ENCODE assay signal across 21 mouse cellular contexts in the genomic region with DNA sequence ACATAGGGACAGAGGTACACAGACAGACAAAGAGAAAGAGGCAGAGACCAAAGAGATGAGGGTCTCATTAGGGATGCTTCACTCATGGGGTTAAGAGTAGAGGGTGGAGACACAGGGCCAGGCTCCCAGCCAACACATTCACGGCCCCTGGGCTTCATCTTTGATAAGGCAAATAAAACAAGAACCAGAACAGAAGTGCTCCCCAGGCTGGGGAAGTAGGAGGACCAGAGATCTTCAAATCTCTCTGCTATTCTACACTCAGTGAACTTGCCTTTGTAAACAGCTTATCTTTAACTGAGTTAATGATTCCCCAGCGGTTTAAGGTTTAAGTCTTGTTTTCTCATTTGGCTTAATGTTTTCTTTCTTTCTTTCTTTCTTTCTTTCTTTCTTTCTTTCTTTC. TPM values are rescaled to one million over a fixed set of nuclear protein-coding genes. Genes with fewer than 3 reads are reported as not detected.
A peak's percentile ranks its signal among the peaks of the same experiment; 100 is the strongest.
DNase-seq lines count a peak whose midpoint lies in the region; ATAC-seq and TF ChIP-seq lines count a peak whose summit lies in the region.
"Had no signal": no experiment of that assay in that cellular context is flagged by ENCODE, and none has a peak within 500 bp of the region (broad histone marks: within the 10 kb centered on the region; RNA-seq: fewer than 3 reads in every experiment).

No protein-coding gene starts in this region.

- TF ChIP-seq EP300 in liver, postnatal 0 days (IDR thresholded peaks at IDR 0.05; ENCODE audit: low read depth), result no peak

- WGBS in liver, postnatal 0 days (ENCODE audit: insufficient replicate concordance), result 26% methylated on average over 2 of the region's 2 CpGs
- WGBS in intestine, embryonic 15.5 days, result 28% methylated on average over 2 of the region's 2 CpGs
- 29% methylated on average over 2 of the region's 2 CpGs for WGBS in stomach, embryonic 15.5 days

- H3K27ac ChIP-seq in liver, postnatal 0 days (ENCODE audit: low read depth), result no peak overlapping the region
- H3K27ac ChIP-seq in intestine, embryonic 15.5 days, result no peak overlapping the region
- no peak overlapping the region for H3K27ac ChIP-seq in stomach, embryonic 15.5 days
- H3K27ac ChIP-seq: liver, embryonic 15.5 days; midbrain, embryonic 12.5 days had no signal

- H3K4me3 ChIP-seq in liver, postnatal 0 days (ENCODE audit: low read depth, low read length), result no peak overlapping the region
- H3K4me3 ChIP-seq in intestine, embryonic 15.5 days (replicated peaks), result no peak overlapping the region
- H3K4me3 ChIP-seq in stomach, embryonic 15.5 days (replicated peaks), result no peak overlapping the region
- H3K4me3 ChIP-seq: liver, embryonic 15.5 days; midbrain, embryonic 12.5 days; myocyte had no signal

- no peak overlapping the region for H3K4me2 ChIP-seq in liver, postnatal 0 days (ENCODE audit: low read depth, low read length)
- no peak overlapping the region for H3K4me2 ChIP-seq in intestine, embryonic 15.5 days (replicated peaks)
- H3K4me2 ChIP-seq in stomach, embryonic 15.5 days, result no peak overlapping the region
- H3K4me2 ChIP-seq: liver, embryonic 15.5 days; midbrain, embryonic 12.5 days had no signal

- no peak for DNase-seq in liver, postnatal 0 days
- DNase-seq in liver, result no peak
- DNase-seq in kidney, adult 9 months, result peak; percentile 77
- no peak for DNase-seq in right cerebral cortex, adult 2 months (ENCODE audit: low spot score in 2 of 2)
- DNase-seq: cerebellum, postnatal 36 days; gastrocnemius, postnatal 36 days; left cerebral cortex, postnatal 4 days; lung, postnatal 4 days; retina, postnatal 1 day; thymus, postnatal 36 days had no signal

- peaks cover 8% of the 10 kb centered on the region for H3K4me1 ChIP-seq in liver, postnatal 0 days (ENCODE audit: insufficient read depth)
- H3K4me1 ChIP-seq in intestine, embryonic 15.5 days (replicated peaks), result no peaks in the 10 kb centered on the region
- H3K4me1 ChIP-seq in stomach, embryonic 15.5 days, result no peaks in the 10 kb centered on the region

- no peak for TF ChIP-seq CTCF in liver, postnatal 0 days (IDR thresholded peaks at IDR 0.05; ENCODE audit: low read depth)

- no peak overlapping the region for H3K9ac ChIP-seq in liver, postnatal 0 days (replicated peaks)
- H3K9ac ChIP-seq in intestine, embryonic 15.5 days, result no peak overlapping the region
- no peak overlapping the region for H3K9ac ChIP-seq in stomach, embryonic 15.5 days
- H3K9ac ChIP-seq: liver, embryonic 15.5 days; midbrain, embryonic 12.5 days had no signal

- H3K27me3 ChIP-seq in liver, postnatal 0 days (ENCODE audit: insufficient read depth, low read length), result no peaks in the 10 kb centered on the region
- H3K27me3 ChIP-seq in intestine, embryonic 15.5 days (replicated peaks), result no peaks in the 10 kb centered on the region
- no peaks in the 10 kb centered on the region for H3K27me3 ChIP-seq in stomach, embryonic 15.5 days (replicated peaks)
- H3K27me3 ChIP-seq: liver, embryonic 15.5 days had no signal

- H3K9me3 ChIP-seq in liver, postnatal 0 days (ENCODE audit: low read length), result no peaks in the 10 kb centered on the region
- no peaks in the 10 kb centered on the region for H3K9me3 ChIP-seq in intestine, embryonic 15.5 days
- H3K9me3 ChIP-seq in stomach, embryonic 15.5 days, result no peaks in the 10 kb centered on the region
- H3K9me3 ChIP-seq: G1E; liver, embryonic 15.5 days; midbrain, embryonic 12.5 days had no signal

- ATAC-seq in liver, postnatal 0 days, result peak; percentile 43; the same call in 1 of the 2 replicates
- peak; percentile 64; the same call in 1 of the 2 replicates for ATAC-seq in intestine, embryonic 15.5 days
- 0 out of 2 replicates have a peak, but pooled peaks have one; percentile 33 for ATAC-seq in stomach, embryonic 15.5 days (ENCODE audit: insufficient read depth, low FRiP score, low read depth)
- no peak for ATAC-seq in monocyte, adult 5-6 weeks (replicated peaks; ENCODE audit: insufficient number of reproducible peaks, low FRiP score, low TSS enrichment, poor library complexity, severe bottlenecking)
- ATAC-seq: inflammation-experienced regulatory T-cells, adult 6 months had no signal

- no peaks in the 10 kb centered on the region for H3K36me3 ChIP-seq in liver, postnatal 0 days (replicated peaks; ENCODE audit: insufficient read depth, low read length)
- H3K36me3 ChIP-seq in intestine, embryonic 15.5 days, result no peaks in the 10 kb centered on the region
- H3K36me3 ChIP-seq in stomach, embryonic 15.5 days, result no peaks in the 10 kb centered on the region
- H3K36me3 ChIP-seq: G1E; liver, embryonic 15.5 days; midbrain, embryonic 12.5 days had no signal

RNA-seq across cellular contexts. Expression of a gene that starts 0.6 kb away (rescaled TPM):
- 9.8 and 18.7 TPM in 2 replicates for polyA plus RNA-seq in liver, postnatal 0 days (2015; fragmentation: Nextera tagmentation; extraction: Ambion mirVana)
- polyA plus RNA-seq in intestine, embryonic 15.5 days (2015; fragmentation: Nextera tagmentation; extraction: Ambion mirVana), result 0.21 and 0.62 TPM in 2 replicates
- polyA plus RNA-seq in stomach, embryonic 15.5 days (2015; fragmentation: Nextera tagmentation; extraction: Ambion mirVana), result 0.12 and 0.40 TPM in 2 replicates
- not detected in 3 replicates for total RNA-seq in monocyte, adult 5-6 weeks (2017)
- total RNA-seq: G1E; left cerebral cortex, postnatal 4 days; neutrophil, adult 5-6 weeks had no signal
- polyA plus RNA-seq: G1E; hindbrain, embryonic 11.5 days; inflammation-experienced regulatory T-cells, adult 6 months; midbrain, embryonic 12.5 days; myocyte had no signal

RNA-seq across cellular contexts. Expression of a gene that starts 27.7 kb away (rescaled TPM):
- polyA plus RNA-seq in liver, postnatal 0 days (2015; fragmentation: Nextera tagmentation; extraction: Ambion mirVana), result 1.0 and 1.7 TPM in 2 replicates
- 6.5 and 7.3 TPM in 2 replicates for polyA plus RNA-seq in intestine, embryonic 15.5 days (2015; fragmentation: Nextera tagmentation; extraction: Ambion mirVana)
- polyA plus RNA-seq in stomach, embryonic 15.5 days (2015; fragmentation: Nextera tagmentation; extraction: Ambion mirVana), result 8.7 and 9.8 TPM in 2 replicates
- total RNA-seq in monocyte, adult 5-6 weeks (2017), result 1.1 TPM in 1 of 3 replicates, not detected in the others
- total RNA-seq: neutrophil, adult 5-6 weeks had no signal
- polyA plus RNA-seq: G1E; inflammation-experienced regulatory T-cells, adult 6 months had no signal

RNA-seq across cellular contexts. Expression of a gene that starts 42.6 kb away (rescaled TPM):
- not detected in 2 replicates for polyA plus RNA-seq in liver, postnatal 0 days (2015; fragmentation: Nextera tagmentation; extraction: Ambion mirVana)
- 0.26 and 0.37 TPM in 2 replicates for polyA plus RNA-seq in intestine, embryonic 15.5 days (2015; fragmentation: Nextera tagmentation; extraction: Ambion mirVana)
- 0.35 and 0.63 TPM in 2 replicates for polyA plus RNA-seq in stomach, embryonic 15.5 days (2015; fragmentation: Nextera tagmentation; extraction: Ambion mirVana)
- total RNA-seq in monocyte, adult 5-6 weeks (2017), result not detected in 3 replicates
- total RNA-seq: neutrophil, adult 5-6 weeks had no signal
- polyA plus RNA-seq: embryonic facial prominence, embryonic 11.5 days; G1E; inflammation-experienced regulatory T-cells, adult 6 months; myocyte had no signal
